Mouse (Mus musculus): Measurements from ENCODE around the gene Nuf2. TPM values are rescaled to one million over a fixed set of nuclear protein-coding genes. Genes with fewer than 3 reads are reported as not detected.

Nuf2 gene
- polyA plus RNA-seq, 1 experiment from 2014 or later = 81.3 TPM

Other genes with a start within 250 kb of the Nuf2 start
- gene Rgs5, start 124.0 kb upstream of the Nuf2 start, polyA plus RNA-seq (2014; fragmentation: Nextera tagmentation; extraction: Ambion mirVana) = 0.53 and 0.70 TPM in 2 replicates
- gene Rgs4, start 216.2 kb upstream of the Nuf2 start, polyA plus RNA-seq (2014; fragmentation: Nextera tagmentation; extraction: Ambion mirVana) = 0.41 TPM in 2 replicates